Mouse (Mus musculus) forebrain, embryonic 16.5 days (tissue): Measurements from ENCODE around the gene Nt5c2. TPM values are rescaled to one million over a fixed set of nuclear protein-coding genes. Genes with fewer than 3 reads are reported as not detected.
A peak's percentile ranks its signal among the peaks of the same experiment; 100 is the strongest.

Experiments
- ATAC-seq: fragments of 200-750 bp; cut with Nextera tagmentation; 2 replicates; pipeline ENCODE4 v1.8.0; 2017; ENCODE audit warnings: mild to moderate bottlenecking, moderate library complexity
- H3K27ac ChIP-seq: fragments of 300-500 bp; sonication (generic); 2 replicates; pipeline ENCODE4 v1.5.1; 2014; ENCODE audit warnings: low read length, control low read depth
- H3K27me3 ChIP-seq: fragments of 300-500 bp; sonication (generic); replicated peaks from 2 replicates; pipeline ENCODE4 v1.6.1; 2014; ENCODE audit warnings: low read length; ENCODE audit not compliant: control insufficient read depth, insufficient read depth
- H3K36me3 ChIP-seq: fragments of 300-500 bp; sonication (generic); 2 replicates; pipeline ENCODE4 v1.6.1; 2014; ENCODE audit not compliant: control insufficient read depth, insufficient read depth
- H3K4me1 ChIP-seq: fragments of 300-500 bp; sonication (generic); replicated peaks from 2 replicates; pipeline ENCODE4 v1.6.1; 2014; ENCODE audit warnings: low read length; ENCODE audit not compliant: control insufficient read depth, insufficient read depth
- H3K4me2 ChIP-seq: fragments of 300-500 bp; sonication (generic); 2 replicates; pipeline ENCODE4 v1.6.1; 2014; ENCODE audit warnings: mild to moderate bottlenecking, low read length, control low read depth
- H3K4me3 ChIP-seq: fragments of 300-500 bp; sonication (generic); replicated peaks from 2 replicates; pipeline ENCODE4 v1.5.1; 2014; ENCODE audit warnings: mild to moderate bottlenecking, low read length, control low read depth
- H3K9ac ChIP-seq: fragments of 300-500 bp; sonication (generic); replicated peaks from 2 replicates; pipeline ENCODE4 v1.6.1; 2014; ENCODE audit warnings: low read depth, low read length, control low read depth
- H3K9me3 ChIP-seq: fragments of 300-500 bp; sonication (generic); 2 replicates; pipeline ENCODE4 v1.6.1; 2016; ENCODE audit warnings: low read length; ENCODE audit not compliant: control insufficient read depth
- WGBS: fragments of 180-500 bp; shearing (Covaris S2); extraction: QIAGEN DNeasy Blood & Tissue Kit; methylation state at CpG from one replicate; pipeline ENCODE4 v1.1.7; 2014; 5-methylcytosine and 5-hydroxymethylcytosine counted together
- polyA plus RNA-seq: library from polyadenylated mRNA; unstranded; fragments of >200 nt; fragmentation: Nextera tagmentation; extraction: Ambion mirVana; gene quantifications from 2 replicates; pipeline ENCODE4 v1.2.1, GENCODE M21; 2015

The Nt5c2 gene
- polyA plus RNA-seq, 1 experiment from 2014 or later, result 81.4 TPM

- 67% methylated on average over 9 of the region's 9 CpGs for WGBS
- H3K27ac ChIP-seq, result no peak overlapping the region
- H3K4me1 ChIP-seq, result peaks cover 9% of the 10 kb centered on the region; the same call in 1 of the 2 replicates
- no peak for ATAC-seq
- H3K36me3 ChIP-seq, result no peaks in the 10 kb centered on the region
- H3K9ac ChIP-seq, result no peak overlapping the region
- H3K9me3 ChIP-seq, result no peaks in the 10 kb centered on the region
- H3K27me3 ChIP-seq, result no peaks in the 10 kb centered on the region
- H3K4me3 ChIP-seq, result no peak overlapping the region
- H3K4me2 ChIP-seq, result no peak overlapping the region
Measured at GRCm38 (mm10) chr19:46857277-46857989, 157.5 kb downstream of the Nt5c2 start.

GRCm38 (mm10) chr19:46856780-46857179 is 158.2 kb downstream of the Nt5c2 start:
- Histone ChIP-seq H3K36me3 (no peaks in the 10 kb centered on the region), H3K4me1 (peaks cover 9% of the 10 kb centered on the region; the same call in 1 of the 2 replicates), H3K4me3 (no peak overlapping the region), H3K27me3 (no peaks in the 10 kb centered on the region), H3K4me2 (no peak overlapping the region), H3K9me3 (no peaks in the 10 kb centered on the region), H3K27ac (no peak overlapping the region), H3K9ac (no peak overlapping the region)
- 18% methylated on average over 10 of the region's 10 CpGs for WGBS
- ATAC-seq, result no peak

- ATAC-seq, result no peak
- H3K4me1 ChIP-seq, result peaks cover 9% of the 10 kb centered on the region; the same call in 1 of the 2 replicates
- no peak overlapping the region for H3K4me2 ChIP-seq
- no peaks in the 10 kb centered on the region for H3K36me3 ChIP-seq
- peak overlapping the region; percentile 30; the same call in 1 of the 2 replicates for H3K27ac ChIP-seq
- 71% methylated on average over 6 of the region's 6 CpGs for WGBS
- no peak overlapping the region for H3K4me3 ChIP-seq
- H3K27me3 ChIP-seq, result no peaks in the 10 kb centered on the region
- H3K9ac ChIP-seq, result no peak overlapping the region
- H3K9me3 ChIP-seq, result no peaks in the 10 kb centered on the region
Measured at GRCm38 (mm10) chr19:46856232-46856631, 158.7 kb downstream of the Nt5c2 start.

GRCm38 (mm10) chr19:46849443-46849997 is 165.4 kb downstream of the Nt5c2 start:
- H3K36me3 ChIP-seq, result no peaks in the 10 kb centered on the region
- no peaks in the 10 kb centered on the region for H3K4me1 ChIP-seq
- H3K4me3 ChIP-seq, result no peak overlapping the region
- 83% methylated on average over 9 of the region's 9 CpGs for WGBS
- no peaks in the 10 kb centered on the region for H3K9me3 ChIP-seq
- ATAC-seq, result no peak
- H3K27ac ChIP-seq, result no peak overlapping the region
- H3K4me2 ChIP-seq, result no peak overlapping the region
- H3K27me3 ChIP-seq, result no peaks in the 10 kb centered on the region
- H3K9ac ChIP-seq, result no peak overlapping the region

GRCm38 (mm10) chr19:46848381-46849268 is 166.3 kb downstream of the Nt5c2 start:
- H3K4me2 ChIP-seq, result no peak overlapping the region
- no peak for ATAC-seq

GRCm38 (mm10) chr19:46846459-46846858 is 168.5 kb downstream of the Nt5c2 start:
- no peaks in the 10 kb centered on the region for H3K9me3 ChIP-seq
- H3K4me3 ChIP-seq, result no peak overlapping the region
- no peaks in the 10 kb centered on the region for H3K27me3 ChIP-seq
- H3K4me2 ChIP-seq, result no peak overlapping the region
- no peaks in the 10 kb centered on the region for H3K36me3 ChIP-seq
- 82% methylated on average over 5 of the region's 5 CpGs for WGBS
- ATAC-seq, result no peak
- H3K27ac ChIP-seq, result no peak overlapping the region
- H3K9ac ChIP-seq, result no peak overlapping the region
- H3K4me1 ChIP-seq, result no peaks in the 10 kb centered on the region

More at GRCm38 (mm10) chr19:46848381-46849268, 166.3 kb downstream of the Nt5c2 start:
- Histone ChIP-seq H3K36me3 (no peaks in the 10 kb centered on the region), H3K4me3 (no peak overlapping the region), H3K4me1 (no peaks in the 10 kb centered on the region), H3K27me3 (no peaks in the 10 kb centered on the region), H3K9ac (no peak overlapping the region), H3K9me3 (no peaks in the 10 kb centered on the region), H3K27ac (no peak overlapping the region)
- WGBS, result 46% methylated on average over 14 of the region's 14 CpGs

GRCm38 (mm10) chr19:46846056-46846455 is 168.9 kb downstream of the Nt5c2 start:
- Histone ChIP-seq H3K4me3 (no peak overlapping the region), H3K4me2 (no peak overlapping the region), H3K27ac (no peak overlapping the region), H3K36me3 (no peaks in the 10 kb centered on the region), H3K9me3 (no peaks in the 10 kb centered on the region), H3K4me1 (no peaks in the 10 kb centered on the region), H3K9ac (no peak overlapping the region), H3K27me3 (no peaks in the 10 kb centered on the region)
- 85% methylated on average over 7 of the region's 7 CpGs for WGBS
- no peak for ATAC-seq

- Histone ChIP-seq H3K36me3 (no peaks in the 10 kb centered on the region), H3K4me1 (no peaks in the 10 kb centered on the region), H3K9ac (no peak overlapping the region), H3K27ac (no peak overlapping the region), H3K27me3 (no peaks in the 10 kb centered on the region), H3K4me2 (no peak overlapping the region), H3K9me3 (no peaks in the 10 kb centered on the region), H3K4me3 (no peak overlapping the region)
- WGBS, result 86% methylated on average over 2 of the region's 2 CpGs
- ATAC-seq, result no peak
Measured at GRCm38 (mm10) chr19:46843030-46843429, 171.9 kb downstream of the Nt5c2 start.

GRCm38 (mm10) chr19:46841016-46841415 is 173.9 kb downstream of the Nt5c2 start:
- Histone ChIP-seq H3K4me3 (no peak overlapping the region), H3K27me3 (no peaks in the 10 kb centered on the region), H3K36me3 (no peaks in the 10 kb centered on the region), H3K27ac (no peak overlapping the region), H3K4me2 (no peak overlapping the region), H3K4me1 (no peaks in the 10 kb centered on the region), H3K9me3 (no peaks in the 10 kb centered on the region), H3K9ac (no peak overlapping the region)
- WGBS, result 87% methylated on average over 4 of the region's 4 CpGs
- no peak for ATAC-seq
